Mouse (Mus musculus): ENCODE data around the gene Trp53tg5.

Trp53tg5 gene

GRCm38 (mm10) chr2:164432541-164433191 is 40.9 kb downstream of the Trp53tg5 start:
- no peak for DNase-seq (ENCODE audit: low spot score)

GRCm38 (mm10) chr2:164431676-164432465 is 41.7 kb downstream of the Trp53tg5 start:
- no peak for DNase-seq (ENCODE audit: low spot score)

DNA sequence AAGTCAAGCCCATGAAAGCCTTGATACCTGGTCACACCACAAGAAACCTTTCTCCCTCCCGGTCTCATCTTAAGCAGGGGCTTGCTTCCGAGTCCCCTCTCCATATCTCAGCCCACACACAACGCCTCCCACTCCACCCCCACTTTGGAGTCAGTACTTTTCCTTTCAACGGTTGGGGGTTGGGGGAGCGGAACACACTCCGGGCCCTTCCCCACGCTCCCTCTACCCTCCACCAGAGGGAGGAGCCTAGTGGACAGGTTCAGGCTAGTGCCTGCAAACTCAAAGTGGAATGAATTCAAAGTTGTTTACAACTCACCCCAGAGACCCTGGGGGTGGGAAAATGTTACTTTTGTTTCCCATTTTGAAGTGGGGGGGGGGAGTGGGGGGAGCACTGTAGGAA is 42.8 kb downstream of the Trp53tg5 start:
- DNase-seq (ENCODE audit: low spot score): no peak

GRCm38 (mm10) chr2:164429881-164430615 is 43.5 kb downstream of the Trp53tg5 start:
- no peak for DNase-seq (ENCODE audit: low spot score)

DNA sequence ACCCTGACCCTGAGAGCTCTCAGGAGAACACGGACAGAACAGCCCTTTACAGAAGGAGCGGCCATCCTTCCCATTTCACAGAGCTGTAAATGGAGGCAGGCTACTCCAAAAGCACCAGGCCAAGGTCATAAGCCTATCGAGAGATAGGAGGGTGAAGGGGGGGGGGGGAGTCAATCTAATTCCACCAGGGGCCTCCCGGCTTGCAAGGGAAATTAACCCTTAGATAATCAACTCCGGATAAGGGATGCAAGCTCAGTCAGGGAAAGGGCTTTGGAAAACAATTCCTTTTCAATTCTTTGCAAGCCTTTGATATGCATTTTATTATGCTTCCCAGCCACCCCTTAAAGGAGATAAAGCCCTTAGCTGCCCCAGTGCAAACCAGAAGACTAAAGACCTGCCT is 45.1 kb downstream of the Trp53tg5 start:
- no peak for DNase-seq (ENCODE audit: low spot score)

DNA sequence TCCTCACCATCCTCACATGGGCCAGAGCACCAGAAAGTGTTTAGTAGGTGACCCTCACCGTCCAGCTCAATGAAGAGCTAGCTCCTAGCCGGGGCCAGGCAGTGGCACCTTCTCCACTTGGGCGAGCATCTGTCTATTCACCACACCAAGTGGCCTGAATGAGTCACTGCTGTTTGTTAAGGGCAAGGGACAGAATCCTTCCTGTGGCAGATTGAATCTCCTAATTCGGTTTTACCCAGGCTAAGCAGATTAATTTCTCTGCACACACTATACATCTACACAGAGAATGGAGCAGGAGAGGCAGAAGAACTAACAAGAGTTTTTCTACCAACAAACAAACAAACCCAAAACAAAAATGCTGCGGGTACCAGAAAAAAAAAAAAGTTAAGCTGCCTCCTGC is 46.6 kb downstream of the Trp53tg5 start:
- DNase-seq (ENCODE audit: low spot score): no peak

DNA sequence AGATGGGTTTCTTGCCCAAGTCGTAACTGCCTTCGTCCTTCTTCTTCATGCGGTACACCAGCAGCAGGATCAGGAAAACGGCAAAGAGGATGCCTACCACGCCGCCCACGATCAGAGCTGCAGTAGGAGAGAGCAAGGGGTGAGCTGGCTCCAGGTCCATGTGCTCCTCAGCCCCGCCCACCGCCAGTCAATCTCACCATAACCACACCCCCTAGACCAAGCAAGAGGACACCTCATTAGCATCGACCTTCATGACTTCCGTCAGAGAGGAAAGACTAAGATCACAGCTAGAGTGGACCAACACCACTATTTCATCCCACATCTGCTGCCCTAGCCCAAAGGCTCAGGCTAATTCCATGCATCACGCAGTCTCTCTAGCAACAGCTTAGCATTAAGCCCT is 47.4 kb downstream of the Trp53tg5 start:
- DNase-seq (ENCODE audit: low spot score): no peak

- DNase-seq (ENCODE audit: low spot score): no peak
Measured at GRCm38 (mm10) chr2:164425401-164425800, 48.1 kb downstream of the Trp53tg5 start.

GRCm38 (mm10) chr2:164424406-164424805 is 49.1 kb downstream of the Trp53tg5 start:
- no peak for DNase-seq (ENCODE audit: low spot score)

- no peak for DNase-seq (ENCODE audit: low spot score)
Measured at GRCm38 (mm10) chr2:164423464-164423863, 50.1 kb downstream of the Trp53tg5 start.

GRCm38 (mm10) chr2:164422675-164423393 is 50.7 kb downstream of the Trp53tg5 start:
- no peak for DNase-seq (ENCODE audit: low spot score)

- no peak for DNase-seq (ENCODE audit: low spot score)
Measured at GRCm38 (mm10) chr2:164421979-164422378, 51.5 kb downstream of the Trp53tg5 start.

GRCm38 (mm10) chr2:164421306-164421705 is 52.2 kb downstream of the Trp53tg5 start:
- no peak for DNase-seq (ENCODE audit: low spot score)
